Mouse (Mus musculus) left cerebral cortex, postnatal 14 days (tissue): ENCODE measurements at regions not wholly inside any gene's neighbourhood (a gene's known extent, or its start where the extent isn't known, plus 50 kb on each side); places are given as distances from the start of the nearest gene placed in this dataset.

Experiments used
- DNase-seq, 2 experiments: peaks; one replicate each; pipeline ENCODE4 v3.0.0; 2021 to 2022; ENCODE audit warnings: low spot score in 2 of 2, mixed read lengths in 1 of 2
- intact Hi-C: fragments of 180-260 bp; cut with DNase I; formaldehyde crosslinking; loops from one replicate; pipeline ENCODE4 v1.15.1; 2025

DNA sequence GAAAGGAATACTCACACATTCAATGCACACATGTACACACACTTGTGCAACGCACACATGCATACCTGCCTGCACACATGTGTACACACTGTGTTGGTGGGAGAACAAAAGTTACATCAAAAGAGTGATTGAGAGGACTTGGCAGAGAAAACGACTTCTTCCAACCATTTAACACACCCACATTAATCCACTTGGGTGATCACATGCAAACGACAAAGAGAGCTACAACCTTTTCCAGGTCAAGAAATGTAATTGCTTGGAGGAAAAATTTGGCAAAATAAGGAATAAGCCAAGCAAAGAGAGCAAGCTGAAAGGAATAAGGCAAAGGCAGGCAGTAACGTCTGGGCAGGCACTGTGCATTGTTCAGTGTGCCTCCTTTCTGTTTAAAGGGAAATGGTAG is 67.3 kb downstream of the C1d start:
- DNase-seq: no peak
- intact Hi-C loops: no loop called here

DNA sequence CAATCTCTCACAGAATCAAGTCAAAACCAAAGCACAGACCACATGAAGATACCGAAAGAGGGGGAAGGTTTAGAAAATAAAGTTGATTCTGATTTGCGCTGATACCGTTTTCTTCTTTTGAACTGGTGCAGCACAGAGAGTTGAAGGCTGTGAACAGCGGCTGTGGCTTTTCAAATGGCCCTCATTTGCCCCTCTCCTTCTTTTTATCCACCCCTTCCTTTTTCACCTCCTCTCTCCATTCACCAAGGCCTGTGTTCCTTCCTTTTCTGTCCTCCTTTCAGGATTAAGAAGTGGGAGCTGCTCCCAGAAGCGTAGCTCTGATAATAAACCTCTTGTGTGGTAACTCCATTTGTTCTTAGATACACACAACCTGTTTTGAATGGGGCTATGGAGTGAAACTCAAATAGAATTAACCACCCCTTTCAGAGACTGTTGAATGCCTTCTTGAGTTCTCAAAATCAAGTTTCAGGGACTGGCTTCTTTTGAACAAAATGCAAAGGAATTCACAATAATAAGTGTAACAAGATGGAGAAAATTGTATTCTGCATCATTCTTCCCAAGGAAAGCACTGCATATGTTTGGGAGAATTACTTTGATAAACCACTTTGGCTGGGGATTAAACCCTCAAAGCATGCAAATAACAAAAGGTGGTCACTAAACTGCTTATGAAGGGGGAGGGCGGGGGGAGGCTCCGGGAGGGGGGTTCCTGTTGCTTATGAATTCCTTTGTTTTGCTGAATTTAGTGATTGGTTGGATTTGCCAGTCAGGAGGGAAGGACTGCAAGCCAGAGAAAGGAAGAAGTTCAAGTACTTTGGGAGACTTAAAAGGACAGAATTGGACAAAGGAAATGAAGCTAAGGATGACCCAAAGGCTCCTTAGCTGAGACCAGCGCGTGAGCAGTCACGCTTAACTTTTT is 68.6 kb downstream of the C1d start:
- no peak for DNase-seq
- intact Hi-C loops: no loop called here

DNA sequence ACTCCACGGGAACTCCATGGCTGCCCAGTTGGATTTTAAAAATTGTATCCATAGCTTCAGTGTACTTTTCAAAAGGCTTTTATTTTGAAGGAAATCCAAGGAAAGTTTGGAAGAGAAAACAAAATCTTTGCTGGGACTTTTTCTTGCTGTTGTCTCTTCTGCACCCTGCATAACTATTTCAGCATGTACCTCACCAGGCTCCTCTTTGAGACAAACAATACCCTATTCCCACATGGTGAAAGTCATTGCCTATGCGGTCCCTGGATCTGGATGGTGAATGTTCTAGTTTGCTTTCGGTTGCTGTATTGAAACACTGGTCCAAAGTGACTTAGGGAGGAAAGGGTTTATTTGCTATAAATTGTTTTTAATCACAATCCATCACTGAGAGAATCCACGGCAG is 69.3 kb downstream of the C1d start:
- DNase-seq: no peak
- intact Hi-C loops: no loop called here

DNA sequence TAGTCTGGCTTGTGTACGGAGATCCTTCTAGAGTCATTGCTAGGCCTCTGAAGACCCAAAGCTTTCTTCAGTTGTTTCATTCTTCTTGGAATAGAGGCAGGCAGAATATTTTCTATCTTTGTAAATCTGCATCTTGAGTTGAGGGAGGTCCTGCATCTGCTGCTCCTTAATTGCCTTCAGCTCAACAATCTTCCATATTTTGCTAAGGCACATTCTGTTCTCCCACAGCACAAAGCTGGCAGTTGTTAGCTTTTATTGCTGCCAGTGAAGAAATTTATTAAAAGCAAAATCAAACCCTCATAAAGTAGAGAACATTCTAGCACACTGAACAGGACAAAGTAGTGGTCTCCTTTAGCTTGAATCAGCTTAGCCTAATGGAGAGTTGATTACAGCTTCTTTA is 94.1 kb downstream of the C1d start:
- intact Hi-C loops: no loop called here
- peak in 1 of 2 experiments; percentile 10 for DNase-seq

DNA sequence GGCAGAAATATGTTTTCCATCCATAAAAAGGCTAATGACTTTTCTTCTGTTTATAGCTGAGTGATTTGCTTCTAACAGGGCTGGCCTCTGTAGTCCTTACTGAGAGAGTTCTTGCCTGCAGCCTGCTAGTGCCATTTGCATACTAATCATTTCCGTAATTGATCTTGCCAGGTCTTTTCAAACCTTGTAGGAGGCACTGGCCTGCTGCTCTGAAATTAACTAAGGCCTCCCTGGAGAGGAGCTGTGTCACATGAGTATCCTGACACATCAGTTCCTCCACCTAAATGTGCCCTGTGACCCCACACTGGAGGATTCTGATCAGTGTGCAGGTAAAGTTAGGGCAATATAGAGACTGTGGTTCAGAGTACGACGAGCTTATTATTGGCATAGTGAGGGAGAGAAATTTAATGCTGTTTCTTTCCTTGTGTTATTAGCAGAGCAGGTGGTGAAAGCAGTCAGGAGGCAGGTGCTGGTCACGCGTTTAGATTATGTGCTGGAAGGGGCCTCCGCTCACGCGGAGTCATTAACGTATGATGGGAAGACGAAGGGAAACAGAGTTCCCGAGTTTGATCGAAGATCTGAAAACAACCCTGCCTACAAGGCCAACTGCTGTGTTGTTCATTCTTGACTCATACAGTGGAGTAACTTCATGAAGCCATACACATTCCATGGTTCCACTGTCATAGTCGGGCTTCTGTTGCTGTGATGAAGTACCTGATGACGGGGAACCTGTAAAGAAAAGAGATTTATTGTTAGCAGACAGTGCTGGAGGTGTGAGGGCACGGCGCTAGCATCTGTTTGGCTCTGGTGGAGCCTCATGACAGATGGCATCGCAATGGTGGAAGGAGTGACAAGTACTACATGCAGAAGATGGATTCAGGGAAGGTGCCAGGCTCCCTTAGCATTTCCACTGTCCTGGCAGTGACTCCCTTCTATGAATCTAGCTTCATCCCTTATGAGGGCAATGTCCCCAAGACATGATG is 95.1 kb downstream of the C1d start:
- DNase-seq: peak in 1 of 2 experiments; percentile 8
- intact Hi-C loops: no loop called here

DNA sequence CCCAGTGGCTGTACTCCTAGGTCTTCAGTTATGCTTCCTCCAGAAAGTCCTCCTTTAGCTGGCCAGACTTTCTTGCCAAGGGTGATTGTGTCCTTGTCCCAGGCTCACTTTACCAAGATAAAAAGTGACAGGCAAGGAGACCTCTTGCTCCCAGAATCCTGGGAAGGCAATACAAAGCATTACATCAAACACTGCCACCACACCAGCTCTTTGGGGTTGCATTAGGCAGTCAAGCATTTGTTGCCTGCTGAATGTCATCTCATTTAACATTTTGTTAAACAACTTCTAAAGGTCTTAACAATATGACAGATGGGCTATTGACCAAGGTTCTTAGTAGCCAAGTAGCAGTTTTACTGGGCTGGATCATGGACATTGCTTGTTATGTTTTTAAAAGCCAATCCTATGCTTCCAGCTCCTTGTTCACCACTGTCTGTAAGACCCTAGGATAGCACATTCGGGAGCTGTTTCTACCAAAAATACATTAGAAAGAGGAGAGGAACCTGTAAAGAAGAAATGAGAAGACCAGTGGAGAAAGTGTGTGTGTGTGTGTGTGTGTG is 102.4 kb downstream of the C1d start:
- intact Hi-C loops: no loop called here
- no peak for DNase-seq

DNA sequence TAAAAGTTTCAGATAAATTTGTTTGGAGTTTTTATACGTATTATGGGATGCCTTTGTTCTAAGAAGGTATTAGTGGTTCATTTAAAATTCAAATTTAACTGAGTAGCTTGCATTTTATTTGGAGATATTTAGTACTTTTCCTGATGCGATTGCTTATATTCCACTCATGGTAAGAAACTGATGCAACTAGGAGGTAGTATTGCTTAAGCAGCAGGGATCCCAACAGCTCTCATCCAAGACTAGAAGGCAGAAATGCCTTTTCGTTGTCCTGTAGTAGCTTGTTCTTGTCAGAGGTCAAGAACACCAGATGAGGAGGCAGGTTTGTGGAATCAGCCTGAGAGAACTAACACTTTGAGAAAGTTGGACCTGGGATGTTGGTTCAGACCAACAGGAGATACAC is 120.5 kb downstream of the C1d start:
- intact Hi-C loops: no loop called here
- DNase-seq: no peak

DNA sequence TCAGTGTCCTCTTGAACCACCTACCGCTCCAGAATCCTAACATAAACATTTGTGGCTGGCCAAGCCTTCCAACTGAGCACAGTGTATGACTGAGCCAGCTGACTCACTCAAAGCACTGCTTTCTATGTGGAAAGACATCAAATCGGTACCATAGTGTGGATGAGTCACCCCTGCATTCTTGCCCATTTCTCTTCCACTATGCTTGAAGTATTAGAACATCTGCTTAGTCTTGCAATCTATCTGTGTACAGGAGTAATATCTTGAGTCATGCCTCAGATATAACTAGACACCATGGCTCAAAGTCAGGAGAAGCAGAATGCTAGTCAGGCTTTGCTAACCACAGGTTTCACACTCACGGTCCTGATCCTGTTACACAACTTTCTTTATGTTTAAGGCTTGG is 129.4 kb downstream of the C1d start:
- peak; percentile 27 to 54 for DNase-seq
- intact Hi-C loops: no loop called here

DNA sequence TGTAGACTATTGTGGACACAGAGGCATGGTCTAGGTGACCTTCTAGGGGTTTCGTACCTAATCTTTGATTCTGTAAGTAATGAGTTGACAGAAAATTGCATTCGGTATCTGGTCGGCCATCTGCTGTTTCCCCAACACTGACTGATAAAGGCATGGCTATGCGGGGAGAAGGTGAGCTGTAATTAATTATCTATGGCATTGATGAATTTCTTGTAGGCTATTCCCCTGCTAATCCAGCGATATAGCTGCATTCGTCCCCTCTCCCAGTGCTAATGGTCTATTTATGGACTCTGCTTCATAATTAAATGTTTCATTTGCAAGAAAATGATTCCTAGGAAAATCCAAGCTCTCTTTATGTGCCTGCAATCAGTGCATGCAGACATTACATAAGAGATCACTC is 136.5 kb downstream of the C1d start:
- intact Hi-C loops: no loop called here
- no peak for DNase-seq

DNA sequence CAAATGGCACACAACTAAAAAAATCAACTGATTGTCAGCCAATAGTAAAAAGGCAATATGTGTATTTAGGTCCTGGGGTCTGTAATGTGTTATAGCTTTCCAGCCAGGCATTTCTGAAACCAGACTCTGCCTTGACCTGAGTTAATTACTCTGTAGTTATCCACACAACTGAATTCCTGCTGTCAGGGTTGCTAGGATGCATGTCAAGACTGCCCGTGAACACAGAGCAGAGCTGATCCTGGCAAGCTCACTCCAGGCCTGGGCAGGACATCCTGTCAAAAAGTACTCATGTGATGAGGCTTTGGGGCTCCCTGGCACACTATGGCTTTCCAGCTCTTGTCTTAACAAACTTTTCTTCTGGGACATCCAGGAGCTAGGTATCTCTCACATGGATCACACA is 157.2 kb downstream of the C1d start:
- DNase-seq: no peak
- intact Hi-C loops: no loop called here

DNA sequence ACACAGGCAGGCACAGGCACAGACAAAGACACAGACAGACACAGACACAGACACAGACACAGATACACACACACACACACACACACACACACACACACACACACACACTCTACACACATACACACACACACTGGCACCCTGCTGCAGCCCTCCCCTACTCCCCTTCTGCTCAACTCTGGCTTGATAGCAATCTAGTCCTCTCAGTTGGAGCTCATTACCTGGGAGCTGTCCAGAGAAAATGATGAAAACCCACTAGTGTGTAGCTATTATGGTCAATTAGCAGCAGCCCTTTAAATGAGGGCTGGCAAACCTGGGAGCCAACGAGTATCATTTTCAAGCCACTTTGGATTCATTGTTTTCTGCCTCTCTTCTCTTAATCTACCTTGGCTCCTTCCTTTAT is 157.8 kb downstream of the C1d start:
- intact Hi-C loops: no loop called here
- DNase-seq: no peak

DNA sequence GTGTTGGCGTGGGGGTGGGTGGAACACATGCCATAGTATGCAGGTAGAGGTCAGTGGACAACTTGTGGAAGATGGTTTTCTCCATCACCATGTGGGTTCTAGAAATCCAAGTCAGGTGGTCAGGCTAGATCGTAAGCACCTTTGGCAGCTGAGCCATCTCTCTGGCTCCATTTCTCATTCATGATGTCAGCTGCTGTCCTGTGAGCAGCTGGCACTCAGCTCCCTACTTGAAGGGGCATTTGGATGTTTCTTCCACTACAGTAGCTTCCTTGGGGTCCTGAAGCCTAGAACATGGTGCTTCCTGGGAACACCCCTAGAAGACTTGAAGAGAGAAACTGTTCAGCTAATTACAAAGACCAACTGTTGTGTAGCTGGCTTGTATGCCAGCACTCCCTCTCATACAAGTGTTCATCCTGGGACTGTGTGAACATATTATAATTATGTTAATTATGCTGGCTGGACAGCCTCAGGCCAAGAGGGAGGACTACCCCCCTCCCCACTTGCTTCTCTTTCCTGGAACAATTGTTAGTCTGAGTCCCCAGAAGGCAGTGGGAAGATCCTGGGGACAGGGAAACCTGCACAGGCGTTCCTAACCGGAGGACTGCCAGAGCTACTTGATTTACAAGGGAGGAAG is 160.4 kb downstream of the C1d start:
- DNase-seq: no peak
- intact Hi-C loops: no loop called here

DNA sequence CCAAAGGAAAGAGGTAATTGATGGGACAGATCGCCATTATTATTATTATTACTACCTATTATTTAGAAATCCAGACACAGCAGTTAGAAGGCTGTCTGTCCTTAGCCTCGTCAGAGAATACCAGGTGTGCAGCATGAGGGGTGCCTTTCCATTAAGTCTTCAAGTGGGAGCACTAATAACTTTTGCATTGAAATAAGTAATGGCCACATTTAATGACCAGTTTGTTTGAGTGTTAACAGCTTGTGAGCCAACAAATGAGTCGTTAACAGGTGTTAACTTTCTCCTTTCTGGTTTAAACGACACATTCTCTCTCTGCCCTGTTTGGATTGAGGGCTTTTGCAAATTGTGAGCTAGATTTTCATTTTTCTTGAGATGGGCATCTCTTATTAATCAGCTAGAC is 184.8 kb downstream of the C1d start:
- intact Hi-C loops: no loop called here
- no peak for DNase-seq

DNA sequence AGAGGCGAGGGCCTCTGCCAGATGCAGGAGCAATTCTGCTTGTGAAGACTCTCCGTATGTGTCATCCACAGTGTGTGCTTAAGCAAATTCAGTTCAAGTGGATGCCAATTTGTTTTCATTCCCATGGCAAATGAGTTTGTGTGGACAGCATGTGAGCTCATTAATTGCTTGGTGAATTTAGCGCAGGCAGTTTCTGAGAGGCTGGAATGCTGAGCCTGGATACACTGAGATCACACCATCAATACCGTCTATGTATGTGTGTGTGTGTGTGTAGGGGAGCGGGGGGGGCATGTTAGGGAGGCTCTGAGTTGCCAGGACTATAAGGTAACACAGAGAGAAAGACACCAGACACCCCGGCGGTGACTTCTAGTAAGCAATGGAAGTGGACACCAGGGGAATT is 191.9 kb downstream of the C1d start:
- intact Hi-C loops: no loop called here
- no peak for DNase-seq

DNA sequence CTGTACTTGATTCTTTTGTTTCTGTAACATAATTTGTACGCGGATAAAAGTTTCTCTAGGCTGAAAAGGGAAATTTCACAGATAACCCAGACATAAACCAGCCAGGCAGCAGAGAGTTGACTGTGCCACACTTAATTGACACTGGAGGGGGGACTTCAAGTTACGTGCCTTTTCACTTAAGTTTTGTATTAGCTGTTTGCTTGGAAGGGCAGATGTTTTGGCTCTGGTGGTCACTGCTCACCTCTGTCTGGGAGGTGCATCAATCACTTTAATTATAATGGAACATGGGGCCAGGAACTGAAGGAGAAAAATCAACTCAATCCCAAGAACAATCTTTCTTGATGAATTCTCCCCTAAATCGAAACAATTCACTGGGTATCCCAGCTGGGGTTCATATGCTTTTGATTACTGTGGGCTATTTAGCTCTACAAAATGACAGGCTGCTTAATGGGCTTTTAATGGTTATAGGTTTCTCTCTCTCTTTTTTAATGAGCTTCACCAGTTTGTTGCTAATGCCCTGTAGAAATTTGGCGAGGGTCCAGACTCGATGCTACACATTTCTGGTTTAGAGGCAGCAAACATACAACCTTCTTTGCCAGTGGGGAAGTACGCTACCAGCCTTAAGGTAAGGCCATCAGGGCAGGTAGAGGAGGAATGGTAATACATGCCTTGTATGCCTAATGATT is 193.1 kb downstream of the C1d start:
- intact Hi-C loops: loop anchor here (10.0 kb wide), 1 partner anchor 1574 kb away; no protein-coding TSS in a partner anchor

DNA sequence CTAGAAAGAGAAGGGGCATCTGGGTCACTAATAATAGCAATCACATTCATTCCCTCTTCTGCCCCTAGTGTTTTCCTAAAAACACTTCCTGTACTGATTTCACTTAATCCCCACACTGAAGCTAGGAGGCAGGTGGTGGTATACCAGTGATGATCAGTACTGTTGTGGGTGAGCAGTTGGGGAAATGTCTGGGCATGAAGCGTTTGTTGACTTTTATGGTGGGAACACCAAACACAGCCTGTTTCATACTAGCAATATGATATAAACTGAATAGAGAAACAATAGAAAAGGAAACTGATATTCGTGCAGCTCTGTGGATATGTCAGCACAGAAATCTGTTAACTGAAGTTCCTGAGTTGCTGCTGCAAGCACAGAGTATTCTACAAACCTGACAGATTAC is 194.1 kb downstream of the C1d start:
- no peak for DNase-seq
- intact Hi-C loops: loop anchor here (10.0 kb wide), 1 partner anchor 1573 kb away; no protein-coding TSS in a partner anchor

More for the DNA sequence above, 193.1 kb downstream of the C1d start:
- DNase-seq: no peak

DNA sequence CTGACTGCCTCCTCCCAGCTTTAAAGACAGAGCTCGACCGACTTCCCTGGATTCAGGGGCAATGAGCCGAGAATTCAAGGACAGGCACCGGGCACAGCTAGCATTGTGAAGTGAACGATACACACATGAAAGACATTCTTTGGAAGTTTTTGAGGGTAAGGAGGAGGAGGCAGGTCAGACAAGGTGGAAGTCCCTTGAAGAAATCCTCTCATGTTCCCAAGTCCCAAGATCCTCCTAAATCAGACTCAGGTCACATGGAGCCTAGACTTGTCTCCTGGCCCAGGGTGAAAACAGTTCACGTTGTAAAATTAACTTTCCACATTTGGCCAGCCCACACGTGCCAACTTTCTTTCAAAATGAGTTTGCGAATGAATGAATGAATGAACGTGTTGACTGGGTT is 196.2 kb downstream of the C1d start:
- intact Hi-C loops: loop anchor here (10.0 kb wide), 1 partner anchor 1571 kb away; no protein-coding TSS in a partner anchor
- no peak for DNase-seq

DNA sequence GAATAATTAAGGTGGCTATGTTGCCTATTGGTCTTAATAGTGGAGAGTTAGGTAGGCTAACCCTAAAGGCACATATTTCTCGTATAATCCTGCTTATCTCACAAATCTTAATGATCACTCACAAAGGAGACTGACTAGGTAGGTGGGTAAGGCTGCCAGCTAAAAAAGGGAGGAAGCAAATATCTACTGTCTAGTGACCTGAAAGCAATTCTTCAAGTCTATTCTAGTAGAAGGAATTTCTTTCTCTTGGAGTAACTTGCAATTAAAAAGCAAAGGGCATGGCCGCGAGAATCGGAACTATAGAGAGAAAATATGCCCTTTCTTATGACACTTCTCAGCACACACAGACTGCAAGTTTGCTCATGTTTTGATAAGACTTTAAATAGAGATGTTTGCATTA is 201.6 kb downstream of the C1d start:
- DNase-seq: no peak
- intact Hi-C loops: loop anchor here (10.0 kb wide), 1 partner anchor 1566 kb away; no protein-coding TSS in a partner anchor
